10 mouse cellular contexts compared by ENCODE assay signal in the genomic region with DNA sequence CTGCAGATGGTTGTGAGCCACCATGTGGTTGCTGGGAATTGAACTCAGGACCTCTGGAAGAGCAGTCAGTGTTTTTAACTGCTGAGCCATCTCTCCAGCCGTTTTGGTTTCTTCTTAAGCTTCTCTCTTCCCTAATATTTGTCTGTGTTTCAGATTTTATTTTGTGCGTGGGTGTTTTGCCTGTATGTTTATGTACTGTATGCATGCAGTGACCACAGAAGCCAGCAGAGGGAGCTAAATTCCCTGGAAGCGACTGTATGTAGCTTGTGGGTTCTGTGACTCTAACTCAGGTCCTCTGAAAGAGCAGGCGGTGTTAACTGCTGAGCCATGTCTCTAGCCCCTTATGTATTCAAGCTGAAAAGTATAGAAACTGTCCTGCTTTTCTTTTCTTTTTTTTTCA. TPM values are rescaled to one million over a fixed set of nuclear protein-coding genes. Genes with fewer than 3 reads are reported as not detected.
A peak's percentile ranks its signal among the peaks of the same experiment; 100 is the strongest.
DNase-seq lines count a peak whose midpoint lies in the region; ATAC-seq lines count a peak whose summit lies in the region.
"Had no signal": no experiment of that assay in that cellular context is flagged by ENCODE, and none has a peak within 500 bp of the region (broad histone marks: within the 10 kb centered on the region; RNA-seq: fewer than 3 reads in every experiment).

No protein-coding gene starts in this region.

- H3K4me3 ChIP-seq in hindbrain, embryonic 11.5 days (ENCODE audit: low read depth, low read length) = no peak overlapping the region
- H3K4me3 ChIP-seq in hindbrain, embryonic 13.5 days = no peak overlapping the region
- H3K4me3 ChIP-seq in midbrain, embryonic 16.5 days (ENCODE audit: low read depth, low read length) = no peak overlapping the region
- H3K4me3 ChIP-seq: embryonic facial prominence, embryonic 12.5 days had no signal

- no peak overlapping the region for H3K9ac ChIP-seq in hindbrain, embryonic 11.5 days (ENCODE audit: low read depth, low read length)
- H3K9ac ChIP-seq in hindbrain, embryonic 13.5 days = no peak overlapping the region
- H3K9ac ChIP-seq in midbrain, embryonic 16.5 days (ENCODE audit: low read depth, low read length) = no peak overlapping the region
- H3K9ac ChIP-seq: embryonic facial prominence, embryonic 12.5 days had no signal

- 52% methylated on average over 4 of the region's 4 CpGs for WGBS in hindbrain, embryonic 11.5 days
- WGBS in hindbrain, embryonic 13.5 days = 54% methylated on average over 4 of the region's 4 CpGs
- 55% methylated on average over 4 of the region's 4 CpGs for WGBS in midbrain, embryonic 16.5 days

- H3K4me1 ChIP-seq in hindbrain, embryonic 11.5 days (replicated peaks; ENCODE audit: control insufficient read depth, insufficient read depth, low read length) = 0 out of 2 replicates have a peak, but pooled peaks cover 2% of the 10 kb centered on the region
- peaks cover 18% of the 10 kb centered on the region for H3K4me1 ChIP-seq in hindbrain, embryonic 13.5 days (replicated peaks)
- peaks cover 14% of the 10 kb centered on the region for H3K4me1 ChIP-seq in midbrain, embryonic 16.5 days (ENCODE audit: control insufficient read depth, insufficient read depth, low read length)

- ATAC-seq in hindbrain, embryonic 11.5 days (ENCODE audit: low FRiP score) = no peak
- no peak for ATAC-seq in hindbrain, embryonic 13.5 days (ENCODE audit: low FRiP score)
- ATAC-seq in frontal cortex, adult (ENCODE audit: low TSS enrichment) = no peak
- no peak for ATAC-seq in midbrain, embryonic 16.5 days

- no peaks in the 10 kb centered on the region for H3K9me3 ChIP-seq in hindbrain, embryonic 11.5 days (ENCODE audit: control insufficient read depth, low read length)
- no peaks in the 10 kb centered on the region for H3K9me3 ChIP-seq in hindbrain, embryonic 13.5 days
- H3K9me3 ChIP-seq in midbrain, embryonic 16.5 days (replicated peaks; ENCODE audit: control insufficient read depth, low read length, poor library complexity, severe bottlenecking) = no peaks in the 10 kb centered on the region
- H3K9me3 ChIP-seq: embryonic facial prominence, embryonic 12.5 days had no signal

- H3K27ac ChIP-seq in hindbrain, embryonic 11.5 days (ENCODE audit: low read depth, low read length) = no peak overlapping the region
- H3K27ac ChIP-seq in hindbrain, embryonic 13.5 days = no peak overlapping the region
- no peak overlapping the region for H3K27ac ChIP-seq in midbrain, embryonic 16.5 days (ENCODE audit: low read length)
- H3K27ac ChIP-seq: embryonic facial prominence, embryonic 12.5 days had no signal

- H3K36me3 ChIP-seq in hindbrain, embryonic 11.5 days (ENCODE audit: control insufficient read depth, insufficient read depth, low read length) = no peaks in the 10 kb centered on the region
- H3K36me3 ChIP-seq in hindbrain, embryonic 13.5 days = no peaks in the 10 kb centered on the region
- H3K36me3 ChIP-seq in midbrain, embryonic 16.5 days (ENCODE audit: control insufficient read depth, insufficient read depth, low read length) = no peaks in the 10 kb centered on the region
- H3K36me3 ChIP-seq: embryonic facial prominence, embryonic 12.5 days had no signal

- H3K4me2 ChIP-seq in hindbrain, embryonic 11.5 days (replicated peaks; ENCODE audit: low read depth, low read length) = no peak overlapping the region
- no peak overlapping the region for H3K4me2 ChIP-seq in hindbrain, embryonic 13.5 days
- H3K4me2 ChIP-seq in midbrain, embryonic 16.5 days (ENCODE audit: low read length) = no peak overlapping the region
- H3K4me2 ChIP-seq: embryonic facial prominence, embryonic 12.5 days had no signal

- peak; percentile 56 for DNase-seq in hindbrain, embryonic 11.5 days (ENCODE audit: low spot score)
- peak; percentile 62 to 66 for DNase-seq in B cell, adult 2 months
- DNase-seq in NIH3T3 (ENCODE audit: low read depth) = peak; percentile 74
- peak; percentile 74 for DNase-seq in lung, postnatal 36 days
- no peak for DNase-seq in urinary bladder, postnatal 36 days (ENCODE audit: low spot score in 2 of 2)
- DNase-seq: kidney, adult 9 months had no signal

- H3K27me3 ChIP-seq in hindbrain, embryonic 11.5 days (ENCODE audit: control insufficient read depth, insufficient read depth, low read length) = peaks cover 6% of the 10 kb centered on the region
- peaks cover 24% of the 10 kb centered on the region for H3K27me3 ChIP-seq in hindbrain, embryonic 13.5 days
- peaks cover 5% of the 10 kb centered on the region for H3K27me3 ChIP-seq in midbrain, embryonic 16.5 days (ENCODE audit: control insufficient read depth, insufficient read depth, low read depth, low read length)
- H3K27me3 ChIP-seq: embryonic facial prominence, embryonic 12.5 days had no signal

RNA-seq across cellular contexts. Expression of gene Tuba1c, which starts 3.4 kb away (rescaled TPM):
- polyA plus RNA-seq in hindbrain, embryonic 11.5 days (2014; fragmentation: Nextera tagmentation; extraction: Ambion mirVana) = 93.2 and 95.2 TPM in 2 replicates
- polyA plus RNA-seq in hindbrain, embryonic 13.5 days (2015; fragmentation: Nextera tagmentation; extraction: Ambion mirVana) = 28.1 and 28.2 TPM in 2 replicates
- polyA plus RNA-seq in midbrain, embryonic 16.5 days (2015; fragmentation: Nextera tagmentation; extraction: Ambion mirVana) = 11.6 and 12.5 TPM in 2 replicates

RNA-seq across cellular contexts. Expression of gene Prph, which starts 28.7 kb away (rescaled TPM):
- polyA plus RNA-seq in hindbrain, embryonic 11.5 days (2014; fragmentation: Nextera tagmentation; extraction: Ambion mirVana) = 17.2 and 20.9 TPM in 2 replicates
- polyA plus RNA-seq in hindbrain, embryonic 13.5 days (2015; fragmentation: Nextera tagmentation; extraction: Ambion mirVana) = 62.4 and 78.7 TPM in 2 replicates
- 5.1 and 7.1 TPM in 2 replicates for polyA plus RNA-seq in midbrain, embryonic 16.5 days (2015; fragmentation: Nextera tagmentation; extraction: Ambion mirVana)

RNA-seq across cellular contexts. Expression of gene Troap, which starts 48.1 kb away (rescaled TPM):
- 19.1 and 22.9 TPM in 2 replicates for polyA plus RNA-seq in hindbrain, embryonic 11.5 days (2014; fragmentation: Nextera tagmentation; extraction: Ambion mirVana)
- 8.4 and 10.0 TPM in 2 replicates for polyA plus RNA-seq in hindbrain, embryonic 13.5 days (2015; fragmentation: Nextera tagmentation; extraction: Ambion mirVana)
- polyA plus RNA-seq in midbrain, embryonic 16.5 days (2015; fragmentation: Nextera tagmentation; extraction: Ambion mirVana) = 3.2 and 4.9 TPM in 2 replicates

Comparison
In these comparisons a context has a peak if more than half of its experiments do, and no peak if none do; other contexts are left out.
1. DNase-seq: peak in hindbrain, embryonic 11.5 days (single experiment), B cell, adult 2 months (2 of 2), NIH3T3 (single experiment) and lung, postnatal 36 days (single experiment); none in urinary bladder, postnatal 36 days (0 of 2).